Mouse (Mus musculus): ENCODE results near the gene Rcc1. TPM values are rescaled to one million over a fixed set of nuclear protein-coding genes. Genes with fewer than 3 reads are reported as not detected.

Rcc1 gene
- 36.4 and 39.0 TPM in 2 replicates for polyA plus RNA-seq (2015; fragmentation: Nextera tagmentation; extraction: Ambion mirVana)

GRCm38 (mm10) chr4:132353481-132353885, at the start of gene Rcc1:
Gene Rcc1, minus strand, starts transcription at chr4:132353605.
- Histone ChIP-seq H3K9me3 (no peaks in the 10 kb centered on the region), H3K4me1 (peaks cover 17% of the 10 kb centered on the region), H3K36me3 (replicated peaks) (peaks cover 18% of the 10 kb centered on the region; the same call in 1 of the 2 replicates), H3K27ac (peak within 1 kb of the TSS; percentile 90), H3K27me3 (replicated peaks) (no peaks in the 10 kb centered on the region), H3K4me3 (peak within 1 kb of the TSS; percentile 80), H3K9ac (peak within 1 kb of the TSS; percentile 83), H3K4me2 (peak within 1 kb of the TSS; percentile 88)
- ATAC-seq (replicated peaks) = peak; percentile 96
- WGBS = under 1% methylated on average over 31 of the region's 31 CpGs

DNA sequence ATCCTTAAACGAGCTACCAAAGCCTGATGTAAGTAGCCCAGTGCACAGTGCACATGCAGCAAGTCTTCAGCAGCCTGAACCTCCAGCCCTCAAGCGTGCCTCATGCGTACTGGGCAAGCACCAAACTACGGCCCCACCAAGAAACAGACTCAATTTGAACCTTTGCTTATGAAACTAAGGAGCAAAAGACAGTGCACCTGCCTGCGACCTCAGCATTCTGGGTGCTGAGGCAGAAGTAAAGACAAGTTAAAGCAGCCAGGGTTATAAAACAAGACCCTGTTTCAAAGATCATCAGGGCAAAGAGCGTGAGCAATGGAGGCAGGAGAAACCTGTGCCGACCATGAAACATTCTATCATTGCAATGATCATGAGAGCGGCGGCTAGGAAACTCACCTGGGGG, 47.6 kb upstream of the Rcc1 start:
- Histone ChIP-seq H3K27ac (no peak overlapping the region), H3K9ac (no peak overlapping the region), H3K4me2 (no peak overlapping the region), H3K27me3 (replicated peaks) (no peaks in the 10 kb centered on the region), H3K4me3 (no peak overlapping the region), H3K4me1 (no peaks in the 10 kb centered on the region), H3K36me3 (replicated peaks) (no peaks in the 10 kb centered on the region), H3K9me3 (no peaks in the 10 kb centered on the region)
- ATAC-seq (replicated peaks) = no peak
- WGBS = 93% methylated on average over 9 of the region's 9 CpGs

DNA sequence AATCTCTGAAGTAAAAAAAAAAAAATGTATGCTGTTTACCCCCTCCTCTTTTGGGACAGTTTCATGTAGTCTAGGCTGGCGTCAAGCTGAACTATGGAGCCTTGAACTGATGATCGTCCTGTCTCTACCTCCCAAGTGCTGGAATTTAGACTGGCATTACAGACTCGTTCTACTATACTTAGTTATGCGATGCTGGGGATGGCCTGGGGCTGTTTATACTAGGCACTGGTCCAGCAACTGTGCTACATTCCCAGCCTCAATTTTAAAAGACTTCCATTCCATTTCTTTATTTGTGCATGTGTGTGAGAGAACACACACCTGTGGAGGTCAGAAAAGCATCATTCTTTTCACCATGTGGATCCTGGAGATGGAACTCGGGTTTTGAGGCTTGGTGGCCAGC, 45.5 kb upstream of the Rcc1 start:
- Histone ChIP-seq H3K4me3 (no peak overlapping the region), H3K27me3 (replicated peaks) (no peaks in the 10 kb centered on the region), H3K4me2 (no peak overlapping the region), H3K36me3 (replicated peaks) (no peaks in the 10 kb centered on the region), H3K9ac (no peak overlapping the region), H3K4me1 (no peaks in the 10 kb centered on the region), H3K9me3 (no peaks in the 10 kb centered on the region), H3K27ac (no peak overlapping the region)
- 82% methylated on average over 5 of the region's 5 CpGs for WGBS
- ATAC-seq (replicated peaks) = no peak

DNA sequence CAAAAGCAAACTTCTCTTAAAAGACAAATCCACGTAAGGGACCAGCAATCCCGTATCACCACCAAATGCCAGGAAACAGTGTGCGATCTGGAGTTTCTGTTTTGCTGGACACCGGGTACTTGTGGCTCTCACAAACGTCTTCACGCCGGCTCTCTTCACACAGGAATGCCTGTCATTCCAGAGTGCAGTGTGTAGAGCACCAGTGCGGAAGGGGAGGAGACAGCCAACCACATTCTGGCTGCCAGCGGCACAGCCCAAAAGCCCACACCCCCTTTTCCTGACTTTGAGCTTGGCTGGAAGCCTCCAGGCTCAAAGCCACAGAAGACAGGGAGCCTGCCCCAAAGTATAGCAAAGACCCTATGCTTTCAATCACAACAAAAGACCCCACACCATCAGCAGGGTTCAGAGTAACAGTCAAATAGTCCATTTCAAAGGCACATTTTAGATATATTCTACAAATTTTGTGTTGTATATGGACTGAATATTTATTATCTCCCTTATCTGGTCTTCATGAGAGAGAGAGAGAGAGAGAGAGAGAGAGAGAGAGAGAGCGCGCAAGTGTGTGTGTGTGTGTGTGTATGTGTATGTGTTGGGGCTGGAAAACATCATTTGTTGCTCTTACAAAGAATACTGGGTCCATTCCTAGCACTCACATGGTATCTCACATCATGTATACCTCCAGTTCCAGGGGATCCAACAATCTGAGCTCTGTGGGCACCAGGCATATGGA, 44.8 kb upstream of the Rcc1 start:
- Histone ChIP-seq H3K36me3 (replicated peaks) (no peaks in the 10 kb centered on the region), H3K9ac (no peak overlapping the region), H3K27ac (no peak overlapping the region), H3K9me3 (no peaks in the 10 kb centered on the region), H3K4me1 (no peaks in the 10 kb centered on the region), H3K4me3 (no peak overlapping the region), H3K4me2 (peak overlapping the region; percentile 19), H3K27me3 (replicated peaks) (no peaks in the 10 kb centered on the region)
- ATAC-seq (replicated peaks) = no peak
- WGBS = 30% methylated on average over 11 of the region's 11 CpGs

GRCm38 (mm10) chr4:132397120-132397519, 43.7 kb upstream of the Rcc1 start:
- WGBS = 95% methylated on average over 3 of the region's 3 CpGs
- Histone ChIP-seq H3K36me3 (replicated peaks) (no peaks in the 10 kb centered on the region), H3K4me1 (no peaks in the 10 kb centered on the region), H3K9me3 (no peaks in the 10 kb centered on the region), H3K9ac (no peak overlapping the region), H3K27me3 (replicated peaks) (no peaks in the 10 kb centered on the region), H3K27ac (no peak overlapping the region), H3K4me3 (no peak overlapping the region), H3K4me2 (no peak overlapping the region)
- ATAC-seq (replicated peaks) = no peak

- H3K36me3 ChIP-seq (replicated peaks) = no peaks in the 10 kb centered on the region
- no peaks in the 10 kb centered on the region for H3K27me3 ChIP-seq (replicated peaks)
- no peak overlapping the region for H3K27ac ChIP-seq
- H3K4me2 ChIP-seq = no peak overlapping the region
- H3K9ac ChIP-seq = no peak overlapping the region
- no peaks in the 10 kb centered on the region for H3K4me1 ChIP-seq
- 89% methylated on average over 7 of the region's 7 CpGs for whole genome bisulfite sequencing
- no peaks in the 10 kb centered on the region for H3K9me3 ChIP-seq
- no peak overlapping the region for H3K4me3 ChIP-seq
- ATAC-seq (replicated peaks) = no peak
These were observed 42.8 kb upstream of the Rcc1 start for GRCm38 (mm10) chr4:132396251-132396650.

GRCm38 (mm10) chr4:132391063-132391740, 37.8 kb upstream of the Rcc1 start:
- Histone ChIP-seq H3K4me3 (no peak overlapping the region), H3K4me1 (no peaks in the 10 kb centered on the region), H3K36me3 (replicated peaks) (no peaks in the 10 kb centered on the region), H3K9me3 (no peaks in the 10 kb centered on the region), H3K4me2 (no peak overlapping the region), H3K27me3 (replicated peaks) (no peaks in the 10 kb centered on the region), H3K27ac (no peak overlapping the region), H3K9ac (no peak overlapping the region)
- no peak for ATAC-seq (replicated peaks)
- WGBS = 94% methylated on average over 8 of the region's 8 CpGs

DNA sequence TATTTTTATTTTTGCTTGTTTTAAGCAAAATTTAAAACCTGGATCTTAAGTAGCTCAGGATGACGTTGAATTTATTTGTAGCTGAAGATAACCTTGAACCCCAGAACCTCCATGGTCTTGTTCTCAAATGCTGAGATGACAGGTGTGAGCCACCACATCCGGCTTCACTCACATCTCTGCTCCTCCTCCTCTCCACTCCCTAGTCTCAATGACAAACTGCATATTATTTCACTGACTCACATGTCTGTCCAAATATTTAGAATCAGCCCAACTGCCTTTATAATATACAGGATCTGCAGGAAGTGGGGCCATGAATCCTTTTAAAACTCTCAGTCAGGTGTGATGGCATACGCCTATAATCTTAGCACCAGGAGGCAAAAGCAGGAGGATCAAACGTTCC, 35.9 kb upstream of the Rcc1 start:
- Histone ChIP-seq H3K27me3 (replicated peaks) (no peaks in the 10 kb centered on the region), H3K9ac (no peak overlapping the region), H3K4me3 (no peak overlapping the region), H3K27ac (no peak overlapping the region), H3K4me1 (no peaks in the 10 kb centered on the region), H3K4me2 (no peak overlapping the region), H3K9me3 (no peaks in the 10 kb centered on the region), H3K36me3 (replicated peaks) (no peaks in the 10 kb centered on the region)
- ATAC-seq (replicated peaks) = no peak
- WGBS = 95% methylated on average over 4 of the region's 4 CpGs

GRCm38 (mm10) chr4:132387617-132388016, 34.2 kb upstream of the Rcc1 start:
- H3K4me3 ChIP-seq = no peak overlapping the region
- 89% methylated on average over 5 of the region's 5 CpGs for WGBS
- H3K4me1 ChIP-seq = no peaks in the 10 kb centered on the region
- H3K27ac ChIP-seq = no peak overlapping the region
- H3K4me2 ChIP-seq = no peak overlapping the region
- H3K27me3 ChIP-seq (replicated peaks) = no peaks in the 10 kb centered on the region
- no peak overlapping the region for H3K9ac ChIP-seq
- H3K36me3 ChIP-seq (replicated peaks) = no peaks in the 10 kb centered on the region
- no peak for ATAC-seq (replicated peaks)
- no peaks in the 10 kb centered on the region for H3K9me3 ChIP-seq

GRCm38 (mm10) chr4:132386846-132387245, 33.4 kb upstream of the Rcc1 start:
- ATAC-seq (replicated peaks) = no peak
- Histone ChIP-seq H3K36me3 (replicated peaks) (no peaks in the 10 kb centered on the region), H3K9ac (no peak overlapping the region), H3K4me1 (no peaks in the 10 kb centered on the region), H3K27ac (no peak overlapping the region), H3K4me2 (no peak overlapping the region), H3K9me3 (no peaks in the 10 kb centered on the region), H3K27me3 (replicated peaks) (no peaks in the 10 kb centered on the region), H3K4me3 (no peak overlapping the region)
- 93% methylated on average over 7 of the region's 7 CpGs for WGBS

- H3K9ac ChIP-seq = no peak overlapping the region
- ATAC-seq (replicated peaks) = no peak
- H3K4me3 ChIP-seq = no peak overlapping the region
- H3K36me3 ChIP-seq (replicated peaks) = no peaks in the 10 kb centered on the region
- WGBS = 68% methylated on average over 8 of the region's 8 CpGs
- no peaks in the 10 kb centered on the region for H3K9me3 ChIP-seq
- H3K4me1 ChIP-seq = no peaks in the 10 kb centered on the region
- H3K27ac ChIP-seq = no peak overlapping the region
- no peaks in the 10 kb centered on the region for H3K27me3 ChIP-seq (replicated peaks)
- H3K4me2 ChIP-seq = no peak overlapping the region
These were observed 32.5 kb upstream of the Rcc1 start for GRCm38 (mm10) chr4:132385771-132386410.

- no peak overlapping the region for H3K4me2 ChIP-seq
- no peaks in the 10 kb centered on the region for H3K4me1 ChIP-seq
- H3K27me3 ChIP-seq (replicated peaks) = no peaks in the 10 kb centered on the region
- H3K4me3 ChIP-seq = no peak overlapping the region
- no peak overlapping the region for H3K9ac ChIP-seq
- no peak for ATAC-seq (replicated peaks)
- H3K9me3 ChIP-seq = no peaks in the 10 kb centered on the region
- H3K36me3 ChIP-seq (replicated peaks) = no peaks in the 10 kb centered on the region
- H3K27ac ChIP-seq = no peak overlapping the region
- whole genome bisulfite sequencing = 87% methylated on average over 3 of the region's 3 CpGs
These were observed 30.1 kb upstream of the Rcc1 start for GRCm38 (mm10) chr4:132383455-132383854.

Data from midbrain, embryonic 15.5 days (tissue).